Mouse (Mus musculus) adrenal gland, postnatal 36 days (tissue): Measurements from ENCODE around the gene Acp2. TPM values are rescaled to one million over a fixed set of nuclear protein-coding genes. Genes with fewer than 3 reads are reported as not detected.
"Not testable (repeated sequence)": the region's sequence is repeated elsewhere in the genome, so short reads cannot be mapped to it uniquely, and the experiment has no call there.

Experiments used
- DNase-seq, 2 experiments: peaks; one replicate each; pipeline ENCODE4 v3.0.0; 2021; ENCODE audit warnings: mixed read lengths in 1 of 2
- total RNA-seq, 2 experiments: library from RNA; stranded (reverse); gene quantifications; 2 replicates each; pipeline ENCODE4 v1.2.3; 2021

Gene Acp2
- total RNA-seq, 2 experiments from 2014 or later: 47.8 to 47.9 TPM

- DNase-seq: peak; percentile 87 to 90
These were observed 7.9 kb upstream of the Acp2 start for GRCm38 (mm10) chr2:91194624-91195332.

DNA sequence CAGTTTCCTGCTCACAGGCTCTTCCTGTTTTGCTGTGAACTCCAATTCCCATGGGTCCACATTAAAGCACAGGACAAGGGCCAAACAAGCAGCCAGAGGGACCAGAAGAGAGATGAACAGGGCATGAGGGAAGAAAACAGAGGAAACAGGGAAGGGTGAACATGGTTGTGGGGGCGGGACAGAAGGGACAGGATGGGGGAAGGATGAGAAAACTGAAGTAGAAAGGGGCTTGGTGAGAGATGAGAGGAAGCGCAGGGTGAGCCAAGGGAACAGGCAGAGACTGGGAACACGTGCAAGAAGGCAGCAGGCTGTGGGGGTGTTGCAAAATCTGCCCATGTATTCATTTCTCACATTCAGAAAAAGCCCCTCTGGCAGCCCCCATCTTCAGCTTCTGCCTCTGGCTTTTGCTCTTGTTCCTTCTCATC lies 6.1 kb upstream of the Acp2 start:
- peak in 1 of 2 experiments; percentile 20 for DNase-seq

- DNase-seq: no peak
These were observed 3.8 kb upstream of the Acp2 start for GRCm38 (mm10) chr2:91198888-91199287.

- no peak for DNase-seq
These were observed 429 bp downstream of the Acp2 start for GRCm38 (mm10) chr2:91202972-91203656.

GRCm38 (mm10) chr2:91206254-91206775 lies 3.6 kb downstream of the Acp2 start:
- no peak for DNase-seq

GRCm38 (mm10) chr2:91213311-91213710 lies 10.6 kb downstream of the Acp2 start:
- DNase-seq: no peak

DNA sequence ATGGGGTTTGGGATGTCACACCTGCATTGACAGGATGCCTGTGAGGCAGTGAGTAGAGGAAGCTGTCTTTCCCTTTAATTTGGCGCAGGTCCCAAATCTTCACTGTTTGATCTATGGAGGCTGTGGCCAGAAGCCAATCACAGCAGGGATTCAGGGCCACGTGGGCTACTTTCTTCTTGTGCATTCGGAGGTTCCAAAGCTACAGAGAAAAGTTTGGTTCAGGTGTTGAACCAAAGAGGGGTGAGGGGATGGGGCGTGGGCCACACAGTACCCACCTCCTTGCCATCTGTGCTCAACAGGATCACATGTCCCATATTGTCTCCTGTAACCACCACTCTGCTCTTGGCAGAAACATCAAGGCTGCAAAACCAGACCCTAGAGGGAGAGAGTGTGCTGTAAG lies 14.3 kb downstream of the Acp2 start:
- peak; percentile 20 to 37 for DNase-seq

DNA sequence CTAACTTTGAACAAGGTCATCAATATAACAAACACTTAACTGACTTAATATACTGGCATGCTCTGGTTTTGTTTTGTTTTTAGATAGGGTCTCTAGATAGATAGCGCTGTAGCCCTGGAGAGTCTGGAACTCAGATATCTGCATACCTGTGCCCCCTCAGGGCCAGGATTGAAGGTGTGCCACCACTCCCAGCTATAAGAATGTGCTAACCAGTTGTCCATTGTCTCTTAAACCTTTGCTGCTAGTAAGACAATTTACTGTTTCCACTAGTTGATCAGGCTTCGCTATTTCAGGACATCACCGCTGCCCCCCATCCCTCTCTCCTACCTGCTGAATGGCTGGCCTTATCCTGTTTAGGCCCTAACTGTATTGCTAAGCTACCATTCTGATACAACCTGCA lies 17.8 kb downstream of the Acp2 start:
- no peak for DNase-seq

GRCm38 (mm10) chr2:91223614-91224013 lies 20.9 kb downstream of the Acp2 start:
- DNase-seq: no peak

GRCm38 (mm10) chr2:91229735-91230134 lies 27.1 kb downstream of the Acp2 start:
- no peak for DNase-seq

- peak; percentile 95 to 98 for DNase-seq
These were observed 34.2 kb downstream of the Acp2 start, which contains the start of gene Ddb2 for GRCm38 (mm10) chr2:91236601-91237510. Gene Ddb2, minus strand, starts transcription at chr2:91236982.

DNA sequence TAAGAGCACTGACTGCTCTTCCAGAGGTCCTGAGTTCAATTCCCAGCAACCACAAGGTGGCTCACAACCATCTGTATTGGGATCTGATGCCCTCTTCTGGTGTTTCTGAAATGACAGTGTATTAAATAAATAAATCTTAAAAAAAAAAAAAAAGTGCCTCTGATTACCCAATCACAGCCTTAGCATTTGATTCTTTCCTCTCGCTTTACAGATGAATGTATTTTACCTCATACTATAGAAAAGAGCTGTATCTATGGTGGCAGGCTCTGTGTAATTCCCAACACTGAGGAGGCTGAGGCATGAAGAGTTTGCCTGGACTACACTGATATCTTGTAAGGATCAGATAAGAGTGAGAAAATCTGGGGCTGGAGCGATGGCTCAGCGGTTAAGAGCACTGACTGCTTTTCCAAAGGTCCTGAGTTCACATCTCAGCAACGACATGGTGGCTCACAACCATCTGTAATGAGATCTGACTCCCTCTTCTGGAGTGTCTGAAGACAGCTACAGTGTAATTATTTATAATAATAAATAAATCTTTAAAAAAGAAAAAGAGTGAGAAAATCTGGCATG lies 34.9 kb downstream of the Acp2 start:
- not testable (repeated sequence) for DNase-seq

DNA sequence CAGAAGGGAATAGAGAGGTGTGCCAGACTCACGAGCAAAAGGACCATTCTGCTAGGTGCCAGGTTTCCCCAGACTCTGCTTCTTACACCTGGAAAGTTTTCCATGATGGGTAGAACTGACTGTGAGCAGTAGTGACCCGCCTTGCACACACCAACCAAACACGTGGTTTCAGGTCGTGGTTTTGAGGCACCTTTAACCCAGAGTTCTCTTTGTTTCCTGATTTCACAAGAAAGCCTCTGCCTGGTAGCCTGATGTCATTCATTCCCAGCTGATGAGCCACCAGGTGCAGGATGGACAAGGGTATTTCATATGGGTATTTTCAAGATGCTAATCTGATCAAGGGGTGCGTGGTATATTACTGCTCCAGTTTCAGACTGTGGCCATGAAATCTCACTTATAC lies 39.9 kb downstream of the Acp2 start:
- DNase-seq: no peak

GRCm38 (mm10) chr2:91243416-91243815 lies 40.7 kb downstream of the Acp2 start:
- DNase-seq: no peak

GRCm38 (mm10) chr2:91244557-91245228 lies 42.0 kb downstream of the Acp2 start:
- no peak for DNase-seq

- DNase-seq: no peak
These were observed 45.7 kb downstream of the Acp2 start for GRCm38 (mm10) chr2:91248366-91248765.

- DNase-seq: peak in 1 of 2 experiments; percentile 35
These were observed 49.3 kb downstream of the Acp2 start for GRCm38 (mm10) chr2:91252001-91252400.

DNA sequence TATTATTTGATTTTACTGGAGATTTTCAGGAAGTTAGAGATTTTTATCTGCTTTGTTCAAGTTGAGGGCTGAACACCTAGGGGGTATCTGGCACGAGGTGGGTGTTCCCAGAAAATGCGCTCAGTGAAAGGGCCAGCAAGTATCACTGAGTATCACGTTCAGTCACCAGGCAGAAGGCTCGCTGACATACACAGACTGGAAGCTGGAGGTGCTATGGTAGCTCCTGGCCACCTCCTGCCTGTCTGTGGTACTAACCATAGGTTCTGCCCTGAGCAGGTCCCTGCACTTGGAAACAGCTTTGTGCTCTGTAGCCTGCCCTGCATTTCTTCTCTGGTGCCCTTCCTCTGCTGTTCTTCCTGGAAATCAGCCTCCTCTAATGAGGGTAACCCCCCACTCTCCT lies 49.8 kb downstream of the Acp2 start:
- DNase-seq: no peak

DNA sequence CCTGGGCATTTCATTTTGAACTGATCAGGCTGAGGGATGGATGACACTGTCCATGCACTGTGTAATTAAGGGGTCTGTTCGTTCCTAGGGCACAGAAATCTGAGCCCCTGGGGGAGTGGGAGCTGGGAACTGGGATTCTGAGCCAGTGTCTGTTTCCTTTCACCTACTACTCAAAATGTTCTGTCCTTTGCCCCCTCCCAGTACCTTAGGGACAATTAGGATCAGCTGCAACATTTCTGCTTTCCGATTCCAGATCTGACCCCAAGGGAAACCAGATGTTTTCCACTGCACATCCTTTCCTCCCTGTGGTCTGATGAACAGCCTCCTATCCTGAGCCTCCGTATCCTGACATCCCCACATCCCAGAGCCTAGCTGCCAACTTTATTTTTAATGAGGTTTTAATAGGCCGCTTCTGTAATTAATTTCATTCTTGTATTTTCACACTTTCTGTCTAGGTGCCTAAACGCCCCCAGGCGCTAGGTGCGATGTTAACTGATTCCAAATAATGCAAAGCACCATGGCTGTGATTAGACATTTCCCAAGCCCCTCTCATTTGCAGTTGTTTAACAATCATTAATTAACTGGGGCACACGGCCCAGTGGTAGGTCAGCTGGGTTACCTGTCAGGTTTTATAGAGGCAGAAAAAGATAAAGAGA lies 52.2 kb downstream of the Acp2 start:
- no peak for DNase-seq

DNA sequence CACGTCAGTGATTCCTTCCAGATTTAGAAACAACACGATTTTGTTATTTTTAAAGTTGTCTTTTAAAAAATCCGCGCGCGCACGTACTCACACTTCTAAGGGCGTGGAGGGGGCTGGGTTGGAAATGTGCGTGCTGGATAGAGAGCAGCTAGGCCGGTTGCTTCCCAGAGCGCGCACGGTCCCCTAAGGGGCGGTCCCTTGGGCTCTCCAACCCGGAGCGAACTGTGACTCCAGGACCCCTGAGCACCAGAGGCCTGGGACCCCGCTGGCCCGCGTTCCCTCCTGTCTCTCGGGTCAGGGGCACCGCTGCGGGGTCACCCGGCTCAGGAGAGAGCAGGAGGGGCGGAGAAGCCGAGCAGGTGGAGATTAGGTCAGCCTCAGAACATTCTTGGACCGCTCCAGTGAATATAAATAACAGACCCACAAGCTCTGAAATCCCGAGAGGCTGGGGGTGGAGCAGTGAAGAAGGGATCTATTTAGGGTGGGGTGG lies 53.0 kb downstream of the Acp2 start, which contains the start of gene Pacsin3:
Pacsin3 (plus strand) TSS at position 294 of the 490 bp plus-strand sequence.
- peak in 1 of 2 experiments; percentile 44 for DNase-seq
